Mouse (Mus musculus) erythroblast, embryonic 14.5 days (primary cell): ENCODE data around the gene Vps37b. TPM values are rescaled to one million over a fixed set of nuclear protein-coding genes. Genes with fewer than 3 reads are reported as not detected.

Source experiments
- H3K27me3 ChIP-seq: 2 replicates; pipeline ENCODE4 v1.6.1; 2012; ENCODE audit warnings: inconsistent platforms; ENCODE audit not compliant: control insufficient read depth
- H3K36me3 ChIP-seq: 2 replicates; pipeline ENCODE4 v1.6.1; 2012; ENCODE audit warnings: mild to moderate bottlenecking, inconsistent platforms; ENCODE audit not compliant: control insufficient read depth
- H3K4me1 ChIP-seq: 2 replicates; pipeline ENCODE4 v1.6.1; 2012; ENCODE audit warnings: inconsistent platforms; ENCODE audit not compliant: control insufficient read depth
- H3K4me3 ChIP-seq: replicated peaks from 2 replicates; pipeline ENCODE3; 2012; ENCODE audit warnings: moderate library complexity, mild to moderate bottlenecking, inconsistent platforms
- H3K9me3 ChIP-seq: 2 replicates; pipeline ENCODE4 v1.6.1; 2012; ENCODE audit warnings: low read length, inconsistent platforms, mixed read lengths; ENCODE audit not compliant: control insufficient read depth
- GATA1 ChIP-seq: IDR thresholded peaks from 2 replicates; pipeline ENCODE4 v1.6.1; 2012; ENCODE audit warnings: low read length, inconsistent platforms, mixed read lengths
- TAL1 ChIP-seq: IDR thresholded peaks from 3 replicates; pipeline ENCODE4 v1.6.1; 2012; ENCODE audit warnings: low read length, inconsistent platforms, mixed read lengths
- polyA plus RNA-seq: library from polyadenylated mRNA; stranded (reverse); fragments of >175 nt; gene quantifications from 2 replicates; pipeline ENCODE4 v1.2.3, GENCODE M21; 2012

The Vps37b gene
- polyA plus RNA-seq, 1 experiment = 21.1 TPM

DNA sequence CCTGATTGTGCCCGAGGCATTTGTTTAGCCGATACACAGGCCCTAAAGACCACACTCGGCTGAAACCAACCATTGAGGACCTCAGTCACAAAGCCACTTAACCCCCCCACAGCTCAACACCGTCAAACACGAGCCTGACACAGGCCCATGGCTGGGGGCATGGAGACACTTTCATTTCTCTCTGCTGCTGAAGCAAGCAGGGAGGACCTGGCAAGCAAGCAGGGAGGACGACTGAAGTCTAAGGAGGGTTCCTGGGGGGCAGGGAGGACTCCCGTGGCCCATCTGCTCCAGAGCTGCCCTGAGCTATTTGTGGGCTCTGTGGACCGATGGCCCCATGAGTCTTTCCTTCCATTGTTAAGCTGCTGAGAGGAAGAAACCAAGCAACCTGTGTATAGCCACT, 20.1 kb downstream of the Vps37b start:
- TF ChIP-seq GATA1 (no peak), TAL1 (no peak)
- Histone ChIP-seq H3K4me1 (peaks cover 73% of the 10 kb centered on the region), H3K36me3 (peaks cover 58% of the 10 kb centered on the region), H3K9me3 (no peaks in the 10 kb centered on the region), H3K4me3 (no peak overlapping the region), H3K27me3 (peaks cover 4% of the 10 kb centered on the region; the same call in 1 of the 2 replicates)

- Histone ChIP-seq H3K4me1 (peaks cover 67% of the 10 kb centered on the region), H3K4me3 (peak overlapping the region; percentile 50), H3K36me3 (peaks cover 59% of the 10 kb centered on the region), H3K9me3 (no peaks in the 10 kb centered on the region), H3K27me3 (peaks cover 4% of the 10 kb centered on the region; the same call in 1 of the 2 replicates)
- peak; percentile 63 for TF ChIP-seq GATA1
- peak; percentile 54 for TF ChIP-seq TAL1
These were observed 21.0 kb downstream of the Vps37b start for GRCm38 (mm10) chr5:124010910-124011655.

DNA sequence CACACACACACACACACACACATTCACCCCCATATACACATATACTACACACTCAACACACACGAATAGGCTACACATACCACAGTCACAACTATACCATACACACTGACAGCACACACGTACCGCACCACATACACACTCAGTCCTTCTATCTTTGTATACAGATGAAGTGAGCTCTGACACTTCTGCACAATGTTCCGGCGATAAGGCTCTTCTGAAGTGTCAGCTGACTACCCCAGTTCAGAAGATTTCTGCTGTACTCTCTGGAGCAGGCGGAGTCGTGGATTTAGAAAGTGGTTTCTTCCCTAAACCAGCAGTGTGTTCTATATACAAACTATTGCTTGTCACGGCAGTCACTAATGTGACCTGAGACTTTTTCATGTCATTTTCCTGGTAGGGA, 22.0 kb downstream of the Vps37b start:
- no peaks in the 10 kb centered on the region for H3K9me3 ChIP-seq
- H3K4me1 ChIP-seq = peaks cover 60% of the 10 kb centered on the region
- peak overlapping the region; percentile 35 for H3K4me3 ChIP-seq
- TF ChIP-seq GATA1 (peak; percentile 29; the same call in 1 of the 2 replicates), TAL1 (peak; percentile 63)
- H3K27me3 ChIP-seq = peaks cover 4% of the 10 kb centered on the region; the same call in 1 of the 2 replicates
- peaks cover 63% of the 10 kb centered on the region for H3K36me3 ChIP-seq

DNA sequence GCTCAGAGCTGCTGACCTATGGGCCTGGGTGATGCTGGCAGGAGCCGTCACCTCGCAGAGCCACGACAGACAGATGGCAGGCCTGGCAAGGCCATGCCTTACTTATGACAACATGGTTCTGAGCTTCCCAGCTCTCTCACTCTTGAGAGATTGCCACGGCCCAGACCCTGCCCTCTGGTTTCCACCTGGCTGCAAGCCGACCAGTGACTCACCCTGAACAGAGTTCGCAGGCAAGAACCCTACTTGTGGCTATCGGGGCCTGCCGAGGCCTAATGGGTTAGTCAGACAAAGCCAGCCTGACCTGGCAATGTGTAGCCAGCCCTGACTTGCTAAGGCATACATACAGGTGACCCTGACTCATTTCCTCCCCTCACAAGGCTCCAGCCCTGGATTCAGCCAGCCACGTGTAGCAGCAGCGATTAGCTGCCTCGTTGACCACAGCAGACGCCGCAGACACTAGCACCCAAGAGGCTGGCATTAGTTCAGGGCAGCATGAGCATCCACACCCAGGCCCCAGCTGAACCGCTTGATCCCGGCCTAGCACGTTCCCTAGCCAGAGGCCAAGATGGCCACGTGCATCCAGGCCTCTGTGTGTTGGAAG, 25.1 kb downstream of the Vps37b start:
- H3K27me3 ChIP-seq = peaks cover 3% of the 10 kb centered on the region; the same call in 1 of the 2 replicates
- no peaks in the 10 kb centered on the region for H3K9me3 ChIP-seq
- TF ChIP-seq GATA1 (no peak), TAL1 (no peak)
- H3K4me1 ChIP-seq = peaks cover 35% of the 10 kb centered on the region
- H3K36me3 ChIP-seq = peaks cover 82% of the 10 kb centered on the region
- H3K4me3 ChIP-seq = no peak overlapping the region

DNA sequence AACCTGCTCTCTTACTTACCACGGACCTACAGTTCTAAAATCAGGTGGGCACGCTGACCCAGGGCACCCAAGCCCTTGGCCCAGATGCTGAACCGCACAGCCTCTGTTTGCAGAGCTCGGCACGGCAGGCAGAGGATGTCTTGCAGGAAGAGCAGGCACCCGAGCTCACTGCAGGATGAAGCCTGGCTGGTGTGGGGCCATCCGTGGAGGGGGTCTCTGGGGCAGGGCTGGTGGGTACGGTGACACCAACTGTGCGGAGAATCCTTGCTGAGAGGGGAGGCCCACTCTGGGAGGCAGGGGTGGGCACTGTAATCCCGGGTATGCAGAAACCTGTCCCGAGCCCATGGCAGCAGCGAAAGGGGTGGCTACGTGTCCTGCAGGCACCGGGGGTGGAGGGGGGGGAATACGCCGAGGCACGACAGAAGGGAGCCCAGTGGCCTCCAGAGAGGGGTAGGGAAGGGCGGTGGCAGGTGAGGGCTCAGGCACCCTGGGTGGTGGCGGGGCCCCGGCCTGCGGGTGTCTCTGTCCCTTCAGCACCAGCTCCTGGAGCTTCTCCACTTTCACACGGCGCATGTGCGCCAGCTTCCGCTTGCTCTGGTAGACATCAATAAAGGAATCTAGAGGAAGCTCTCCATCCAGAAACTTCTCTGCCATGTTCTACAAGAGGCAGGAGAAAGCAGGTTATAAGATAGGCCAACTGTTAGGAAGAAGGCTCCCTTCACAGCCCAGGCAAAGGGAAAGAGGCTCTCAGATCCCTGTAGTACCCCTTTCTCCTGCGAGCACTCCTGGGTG, 25.8 kb downstream of the Vps37b start:
- TF ChIP-seq GATA1 = no peak
- TF ChIP-seq TAL1 = no peak
- Histone ChIP-seq H3K9me3 (no peaks in the 10 kb centered on the region), H3K4me3 (no peak overlapping the region), H3K4me1 (peaks cover 28% of the 10 kb centered on the region), H3K36me3 (peaks cover 89% of the 10 kb centered on the region), H3K27me3 (no peaks in the 10 kb centered on the region)

DNA sequence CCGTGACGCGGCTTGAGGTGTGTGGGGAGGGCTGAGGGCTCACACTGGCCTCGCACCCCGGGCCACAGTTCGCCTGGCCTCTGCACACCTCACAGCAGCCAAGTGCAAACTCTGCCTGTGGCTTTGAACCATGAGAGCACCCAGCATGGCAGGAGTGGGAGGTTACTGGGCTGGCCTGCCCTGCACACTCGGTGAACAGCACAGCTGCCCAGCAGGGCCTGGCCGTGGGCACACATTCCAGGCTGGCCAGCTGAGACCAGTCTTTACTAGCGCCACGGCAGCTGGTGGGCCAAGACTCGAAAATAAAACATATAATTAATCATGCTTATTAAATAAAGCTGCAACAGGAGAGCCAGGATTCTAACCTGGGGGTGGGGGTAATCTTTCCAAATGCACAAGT, 26.5 kb downstream of the Vps37b start:
- Histone ChIP-seq H3K4me1 (peaks cover 27% of the 10 kb centered on the region), H3K4me3 (no peak overlapping the region), H3K36me3 (peaks cover 96% of the 10 kb centered on the region), H3K27me3 (no peaks in the 10 kb centered on the region), H3K9me3 (no peaks in the 10 kb centered on the region)
- TF ChIP-seq GATA1 (no peak), TAL1 (no peak)

- H3K4me3 ChIP-seq = no peak overlapping the region
- H3K4me1 ChIP-seq = peaks cover 23% of the 10 kb centered on the region
- H3K9me3 ChIP-seq = no peaks in the 10 kb centered on the region
- H3K27me3 ChIP-seq = no peaks in the 10 kb centered on the region
- TF ChIP-seq TAL1 (no peak), GATA1 (no peak)
- peaks cover 97% of the 10 kb centered on the region for H3K36me3 ChIP-seq
These were observed 26.9 kb downstream of the Vps37b start for GRCm38 (mm10) chr5:124005151-124005500.

GRCm38 (mm10) chr5:124004356-124005150, 27.5 kb downstream of the Vps37b start:
- H3K36me3 ChIP-seq = peaks cover 97% of the 10 kb centered on the region
- no peaks in the 10 kb centered on the region for H3K9me3 ChIP-seq
- TF ChIP-seq GATA1 (no peak), TAL1 (no peak)
- H3K4me3 ChIP-seq = no peak overlapping the region
- peaks cover 20% of the 10 kb centered on the region for H3K4me1 ChIP-seq
- no peaks in the 10 kb centered on the region for H3K27me3 ChIP-seq
